Mouse (Mus musculus) adrenal gland, adult (tissue): Measurements from ENCODE around the gene Ap1g1.
"Not testable (repeated sequence)": the region's sequence is repeated elsewhere in the genome, so short reads cannot be mapped to it uniquely, and the experiment has no call there.

Experiments used
- DNase-seq, 2 experiments: peaks; one replicate each; pipeline ENCODE4 v3.0.0; 2022 to 2023; ENCODE audit warnings: low spot score in 1 of 2; ENCODE audit not compliant: inconsistent age in 2 of 2

Ap1g1 gene

DNA sequence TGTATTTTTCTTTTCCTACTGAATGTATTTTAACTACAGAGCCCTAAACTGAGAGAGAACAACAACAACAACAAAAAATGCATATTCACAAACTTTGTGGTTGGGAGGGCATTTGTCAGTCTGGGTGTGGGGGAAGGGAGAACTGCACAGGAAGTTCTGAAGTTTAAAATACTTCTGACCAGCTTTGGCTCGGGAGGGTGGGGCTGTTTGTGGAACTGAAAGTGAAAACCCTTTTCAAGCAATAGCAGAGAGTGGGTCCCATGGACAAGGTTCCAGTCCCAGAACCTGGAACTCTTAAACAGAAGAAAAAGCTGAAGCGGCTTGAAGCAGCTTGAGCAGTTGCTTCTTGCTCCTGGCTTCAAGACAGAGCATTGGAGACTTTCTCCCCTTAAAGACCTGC lies 85.0 kb downstream of the Ap1g1 start:
- DNase-seq = peak; percentile 30 to 59

DNA sequence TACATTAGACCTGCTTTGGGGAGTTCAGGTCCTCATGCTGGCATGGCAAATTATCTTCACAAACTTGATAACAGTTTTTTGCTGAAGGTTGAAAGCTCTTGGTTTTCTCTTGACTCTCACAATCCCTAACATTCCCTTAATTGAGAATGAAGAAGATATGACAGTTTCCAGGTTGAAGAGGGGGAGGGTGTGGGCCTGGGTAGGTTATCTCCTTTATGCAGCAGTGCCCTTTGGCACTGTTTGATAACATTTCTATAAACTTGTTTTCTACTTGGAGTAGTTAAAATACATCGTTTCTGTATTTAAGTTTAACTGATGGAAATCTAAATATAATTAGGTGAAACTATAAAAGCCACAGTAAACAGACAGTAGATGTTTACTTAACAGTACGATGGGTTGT lies 86.4 kb downstream of the Ap1g1 start:
- no peak for DNase-seq

DNA sequence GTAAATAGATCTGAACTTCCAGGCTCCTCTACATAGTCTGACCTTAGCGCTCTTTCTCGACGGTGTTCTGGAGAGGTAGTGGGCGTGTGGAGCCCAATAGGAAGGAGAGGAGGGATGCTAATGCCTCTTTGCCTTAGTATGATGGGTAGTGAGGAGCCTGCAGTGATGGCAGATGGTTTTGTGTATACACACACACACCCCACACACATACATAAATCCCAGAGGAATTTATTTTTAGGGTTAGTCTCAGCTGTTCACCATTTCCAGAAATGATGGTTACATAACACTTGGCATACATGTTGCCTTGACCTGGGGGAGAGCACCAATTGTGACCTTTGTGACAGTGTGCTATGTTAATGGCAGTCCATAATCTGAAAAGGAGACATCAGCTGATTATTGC lies 87.2 kb downstream of the Ap1g1 start:
- no peak for DNase-seq

DNA sequence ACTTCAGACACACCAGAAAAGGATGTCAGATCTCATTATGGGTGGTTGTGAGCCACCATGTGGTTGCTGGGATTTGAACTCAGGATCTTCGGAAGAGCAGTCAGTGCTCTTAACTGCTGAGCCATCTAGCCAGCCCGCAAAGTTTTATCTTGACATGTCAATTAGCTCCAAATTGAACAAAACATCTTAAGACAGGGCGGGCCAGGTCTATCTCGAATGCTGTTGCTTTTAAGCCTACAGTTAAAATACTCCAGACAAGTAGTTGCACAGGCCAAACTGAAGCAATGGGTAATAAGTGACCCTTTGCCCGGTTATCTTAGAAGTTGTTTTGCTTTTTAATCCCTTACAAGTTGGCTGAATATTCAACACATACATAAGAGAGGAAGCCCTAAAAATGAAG lies 88.3 kb downstream of the Ap1g1 start:
- no peak for DNase-seq

DNA sequence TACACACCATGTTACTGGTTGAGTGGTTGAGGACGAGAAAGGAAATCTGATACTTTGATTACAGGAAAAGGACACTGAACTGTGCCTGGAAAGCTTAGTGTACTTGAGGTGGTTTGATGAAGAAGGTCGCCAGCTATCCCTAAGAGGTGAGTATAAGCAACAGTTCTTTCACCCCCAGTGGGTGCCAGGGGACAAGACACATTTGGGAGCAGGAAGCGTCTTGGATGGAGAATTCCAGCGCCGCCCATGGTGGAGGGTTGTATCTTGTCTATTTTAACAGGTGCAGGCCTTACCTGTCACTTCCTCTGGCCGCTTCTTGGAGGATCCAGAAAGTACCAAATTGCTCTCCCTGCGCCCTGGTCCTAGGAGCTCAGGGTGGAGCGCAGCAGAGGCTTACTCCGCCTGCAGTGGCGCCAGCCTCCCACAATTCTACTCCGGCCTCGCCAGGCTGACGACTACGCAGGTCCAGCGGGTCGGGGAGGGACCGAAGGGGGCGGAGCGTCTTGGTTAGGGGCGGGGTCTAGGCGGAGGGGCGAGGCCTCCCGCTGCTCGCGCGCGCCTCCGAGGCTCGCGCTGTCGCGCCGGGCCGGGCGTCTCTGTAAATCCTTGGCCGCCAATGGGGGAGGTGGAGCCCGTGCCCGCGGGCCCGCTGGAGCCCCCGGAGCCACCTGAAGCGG lies 89.8 kb downstream of the Ap1g1 start, which contains the start of gene Phlpp2:
Phlpp2 (plus strand) TSS at position 540 of the 677 bp plus-strand sequence.
- peak; percentile 98 to 99 for DNase-seq

DNA sequence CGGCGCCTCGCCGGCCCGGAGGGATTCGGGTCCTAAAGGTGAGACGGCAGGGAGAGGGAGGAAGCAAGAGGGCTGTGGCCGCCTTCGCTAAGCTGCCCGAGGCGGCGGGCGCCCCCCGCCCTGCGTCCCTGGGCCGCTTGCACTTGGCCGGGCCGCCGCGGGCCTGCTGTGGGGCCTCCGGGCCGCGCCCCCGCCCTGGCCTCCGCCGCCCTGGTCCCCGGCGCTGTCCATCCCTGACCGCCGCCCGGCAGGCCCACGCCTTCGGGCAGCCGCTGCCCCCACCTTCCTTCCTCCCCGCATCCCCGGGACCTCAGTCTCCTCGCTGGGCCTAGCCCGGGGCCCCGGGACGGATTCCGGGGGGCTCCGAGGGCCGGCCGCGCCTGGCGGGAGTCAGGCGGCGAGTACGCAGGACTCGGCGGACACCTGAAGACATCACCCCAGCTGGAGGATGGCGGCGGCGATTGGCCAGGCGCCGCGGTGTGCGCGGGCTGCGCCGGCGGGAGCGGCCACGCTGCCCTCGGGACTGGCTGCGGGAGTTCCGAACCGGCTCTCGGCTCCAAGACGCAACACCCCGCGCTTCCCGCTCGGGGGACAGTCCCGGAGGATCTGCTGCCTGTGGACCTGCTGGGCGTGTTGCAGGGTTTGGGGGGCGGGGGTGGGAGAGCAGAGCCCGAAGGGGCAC lies 90.5 kb downstream of the Ap1g1 start:
- DNase-seq = peak; percentile 72 to 88

DNA sequence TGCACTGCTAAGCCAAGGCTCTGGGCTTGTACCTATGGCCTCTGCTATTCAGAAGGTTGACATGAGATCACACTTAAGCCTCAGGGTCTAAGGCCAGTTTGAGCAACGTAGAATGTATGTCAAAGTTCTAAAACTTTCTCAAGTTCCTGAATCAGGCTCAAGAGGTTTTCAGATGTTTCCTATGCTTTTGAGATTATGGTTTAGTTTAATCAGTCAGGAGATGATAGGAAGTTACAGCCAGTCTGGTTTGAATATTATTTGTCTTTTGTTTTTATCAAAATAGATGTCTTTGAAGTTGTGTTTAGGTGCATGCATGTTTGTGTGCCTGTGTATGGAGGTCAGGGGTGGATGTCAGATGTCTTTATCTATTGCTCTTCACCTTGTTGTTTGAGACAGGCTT lies 92.7 kb downstream of the Ap1g1 start:
- no peak for DNase-seq

DNA sequence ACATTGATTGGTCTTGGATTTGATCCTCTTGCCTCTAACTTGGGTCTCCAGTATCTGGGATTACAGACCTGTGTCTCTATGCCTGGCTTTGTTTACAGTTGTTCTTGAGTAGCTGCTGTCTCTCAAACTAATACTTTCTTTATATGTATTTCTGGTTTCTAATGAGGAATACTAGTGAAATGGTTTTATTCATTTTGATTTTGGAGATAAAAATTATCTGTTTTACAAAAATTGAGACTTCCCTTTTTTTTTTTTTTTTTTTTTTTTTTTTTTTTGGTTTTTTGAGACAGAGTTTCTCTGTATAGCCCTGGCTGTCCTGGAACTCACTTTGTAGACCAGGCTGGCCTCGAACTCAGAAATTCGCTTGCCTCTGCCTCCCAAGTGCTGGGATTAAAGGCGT lies 95.4 kb downstream of the Ap1g1 start:
- DNase-seq = not testable (repeated sequence)

DNA sequence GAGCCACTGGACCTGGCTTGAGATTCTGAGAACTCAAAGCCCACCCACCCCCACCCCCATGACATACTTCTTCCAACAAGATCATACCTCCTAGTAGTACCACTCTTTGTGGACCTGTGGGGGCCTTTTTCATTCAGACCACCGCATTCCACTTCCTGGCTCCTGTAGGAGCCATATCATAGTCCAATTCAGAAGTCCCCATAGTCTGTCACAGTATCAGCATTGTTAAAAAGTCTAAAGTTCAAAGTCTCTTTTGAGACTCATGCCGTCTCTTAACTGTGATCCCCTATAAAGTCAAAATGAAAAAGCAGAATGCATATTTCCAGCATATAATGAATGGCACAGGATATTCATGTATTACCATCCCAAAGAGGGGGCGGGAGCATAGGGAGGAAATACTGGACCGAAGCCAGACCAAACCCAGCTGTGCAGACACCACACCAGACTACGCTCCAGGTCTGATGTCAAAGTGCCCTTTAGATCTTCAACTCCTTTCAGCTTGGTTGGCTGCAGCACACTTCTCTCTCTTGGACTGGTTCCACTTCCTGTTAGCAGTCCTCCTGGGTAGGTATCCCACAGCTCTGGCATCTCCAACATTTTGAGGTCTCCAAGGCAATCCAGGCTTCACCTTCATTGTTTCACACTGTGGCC lies 101.8 kb downstream of the Ap1g1 start:
- no peak for DNase-seq

DNA sequence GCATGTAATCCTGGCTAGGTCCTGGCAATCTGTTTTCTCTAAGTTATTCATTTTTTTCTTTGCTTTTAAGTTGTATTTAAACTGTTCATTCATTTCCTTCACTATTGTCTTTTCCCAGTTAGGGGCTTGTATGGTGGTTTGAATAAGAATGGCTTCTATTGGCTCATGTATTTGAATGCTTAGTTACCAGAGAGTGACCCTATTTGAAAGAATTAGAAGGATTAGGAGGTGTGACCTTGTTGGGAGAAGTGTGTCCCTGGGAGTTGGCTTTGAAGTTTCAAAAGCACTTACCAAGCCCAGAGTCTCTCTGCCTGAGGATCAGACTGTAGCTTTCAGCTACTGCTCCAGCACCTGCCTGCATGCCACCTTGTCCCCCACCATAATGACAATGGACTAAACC lies 106.9 kb downstream of the Ap1g1 start:
- DNase-seq = no peak

DNA sequence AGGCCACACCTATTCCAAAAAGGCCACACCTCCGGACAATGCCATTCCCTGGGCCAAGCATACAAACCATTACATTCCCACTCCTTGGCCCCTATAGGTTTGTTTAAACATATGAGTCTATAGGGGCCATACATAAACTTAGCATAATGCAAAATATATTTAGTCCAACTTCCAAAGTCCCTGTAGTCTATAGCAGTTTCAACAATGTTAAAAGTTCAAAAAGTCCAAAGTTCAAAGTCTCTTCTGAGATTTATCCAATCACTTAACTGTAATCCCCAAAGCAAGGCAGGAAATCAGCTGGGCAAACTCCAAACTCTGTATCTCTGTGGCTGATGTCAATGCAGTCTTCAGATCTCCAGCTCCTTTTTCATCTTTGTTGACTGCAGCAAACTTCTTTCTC lies 110.9 kb downstream of the Ap1g1 start:
- no peak for DNase-seq

DNA sequence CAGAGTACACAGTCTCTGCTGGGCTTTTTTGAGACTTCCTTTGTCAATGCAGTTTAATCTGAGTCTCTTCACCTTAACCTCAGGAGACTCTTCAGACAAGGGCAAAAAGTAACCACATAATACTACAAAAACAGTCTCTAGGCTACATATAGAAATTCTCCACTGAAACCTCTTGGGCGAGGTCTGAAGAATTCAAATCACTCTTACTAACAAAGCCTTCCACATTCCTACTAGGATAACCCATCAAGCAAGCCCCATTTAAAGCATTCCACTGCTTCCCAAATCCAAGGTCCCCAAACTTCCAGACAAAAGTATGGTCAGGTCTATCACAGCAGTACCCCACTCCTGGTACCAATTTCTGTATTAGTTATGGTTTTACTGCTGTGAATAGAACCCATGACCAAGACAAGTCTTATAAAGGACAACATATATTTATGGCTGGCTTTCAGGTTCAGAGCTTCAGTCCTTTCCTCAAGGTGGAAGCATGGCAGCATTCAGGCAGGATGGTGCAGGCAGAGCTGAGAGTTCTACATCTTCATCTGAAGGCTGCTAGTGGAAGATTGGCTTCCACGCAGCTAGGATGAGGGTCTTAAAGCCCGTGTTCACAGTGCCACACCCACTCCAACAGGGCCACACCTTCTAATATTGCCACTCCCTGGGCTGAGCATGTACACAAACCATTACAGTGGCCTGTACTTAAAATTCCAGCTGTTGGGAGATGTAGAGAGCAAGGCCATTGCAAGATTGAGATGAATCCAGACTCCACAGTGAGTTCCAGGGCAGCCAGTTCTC lies 112.6 kb downstream of the Ap1g1 start:
- no peak for DNase-seq

DNA sequence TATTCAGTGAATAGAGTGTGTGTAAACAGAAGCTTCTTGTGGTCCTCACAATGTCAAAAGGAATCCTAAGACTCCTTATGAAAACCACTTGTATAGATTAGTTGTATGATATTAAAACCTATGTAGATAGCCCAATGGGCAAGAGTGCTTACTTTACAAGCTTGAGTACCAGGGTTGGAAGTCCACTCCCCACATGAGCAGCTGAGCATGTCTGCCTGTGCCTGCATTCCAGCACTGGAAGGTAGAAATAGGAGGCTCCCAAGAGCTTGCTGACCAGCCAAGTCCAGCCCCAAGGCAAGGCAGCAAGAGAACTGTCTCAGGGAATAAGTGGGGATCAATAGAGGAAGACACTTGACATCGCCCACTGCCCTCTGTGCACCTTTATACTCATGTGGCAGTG lies 116.3 kb downstream of the Ap1g1 start:
- DNase-seq = no peak

DNA sequence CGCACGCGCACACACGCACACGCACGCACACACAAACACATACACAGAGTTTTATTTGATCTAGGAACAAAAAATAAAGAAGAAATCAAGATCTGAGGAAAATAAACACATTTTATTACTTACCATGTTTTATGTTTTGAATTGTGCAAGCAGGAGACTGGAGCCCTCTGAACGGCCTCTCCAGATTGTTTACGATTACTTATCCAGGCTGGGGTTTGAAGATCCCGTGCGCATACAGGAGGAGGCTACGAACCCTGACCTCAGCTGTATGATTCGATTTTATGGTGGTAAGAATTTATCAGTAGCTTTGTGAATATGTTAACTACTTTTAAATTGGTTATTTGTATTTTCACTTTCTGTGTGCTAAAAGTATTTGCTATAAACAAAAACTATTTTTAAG lies 117.0 kb downstream of the Ap1g1 start:
- DNase-seq = no peak

DNA sequence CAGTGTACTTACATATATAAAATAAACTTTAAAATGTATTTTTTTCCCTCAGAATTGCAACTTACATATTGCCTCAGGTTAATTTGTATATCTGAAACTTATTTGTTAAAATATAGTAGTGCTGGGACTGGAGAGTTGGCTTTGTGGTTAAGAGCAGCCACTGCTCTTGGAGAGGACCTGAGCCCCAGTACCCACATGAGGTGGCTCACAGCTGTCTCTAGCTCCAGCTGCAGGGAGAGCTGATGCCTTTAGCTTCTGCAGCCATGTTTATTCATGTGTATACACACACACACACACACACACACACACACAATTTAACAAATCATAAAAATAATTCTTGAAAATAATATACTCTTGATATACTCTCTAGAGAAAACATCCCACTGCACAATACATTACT lies 124.0 kb downstream of the Ap1g1 start:
- DNase-seq = no peak

DNA sequence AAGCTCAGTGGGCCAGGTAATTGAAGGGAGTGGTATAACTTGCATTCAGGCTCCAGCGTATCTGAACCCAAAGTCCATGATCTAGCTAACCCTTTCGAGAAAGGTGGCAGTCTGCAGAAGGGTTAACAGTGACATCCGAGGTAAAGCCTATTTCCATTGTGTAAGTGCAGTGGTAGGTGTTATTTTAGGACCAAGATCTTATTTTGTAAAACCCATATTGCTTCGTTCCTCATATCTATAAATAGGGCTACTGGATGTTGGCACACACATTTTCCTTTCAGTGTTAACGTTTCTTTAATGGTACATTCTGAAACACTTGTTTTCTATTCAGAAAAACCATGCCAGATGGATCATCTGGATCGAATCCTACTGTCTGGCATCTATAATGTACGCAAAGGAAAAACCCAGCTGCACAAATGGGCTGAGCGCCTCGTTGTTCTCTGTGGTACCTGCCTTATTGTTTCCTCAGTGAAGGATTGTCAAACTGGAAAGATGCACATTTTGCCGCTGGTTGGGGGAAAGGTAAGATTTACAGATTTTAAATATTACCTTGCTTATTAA lies 125.6 kb downstream of the Ap1g1 start:
- DNase-seq = no peak

DNA sequence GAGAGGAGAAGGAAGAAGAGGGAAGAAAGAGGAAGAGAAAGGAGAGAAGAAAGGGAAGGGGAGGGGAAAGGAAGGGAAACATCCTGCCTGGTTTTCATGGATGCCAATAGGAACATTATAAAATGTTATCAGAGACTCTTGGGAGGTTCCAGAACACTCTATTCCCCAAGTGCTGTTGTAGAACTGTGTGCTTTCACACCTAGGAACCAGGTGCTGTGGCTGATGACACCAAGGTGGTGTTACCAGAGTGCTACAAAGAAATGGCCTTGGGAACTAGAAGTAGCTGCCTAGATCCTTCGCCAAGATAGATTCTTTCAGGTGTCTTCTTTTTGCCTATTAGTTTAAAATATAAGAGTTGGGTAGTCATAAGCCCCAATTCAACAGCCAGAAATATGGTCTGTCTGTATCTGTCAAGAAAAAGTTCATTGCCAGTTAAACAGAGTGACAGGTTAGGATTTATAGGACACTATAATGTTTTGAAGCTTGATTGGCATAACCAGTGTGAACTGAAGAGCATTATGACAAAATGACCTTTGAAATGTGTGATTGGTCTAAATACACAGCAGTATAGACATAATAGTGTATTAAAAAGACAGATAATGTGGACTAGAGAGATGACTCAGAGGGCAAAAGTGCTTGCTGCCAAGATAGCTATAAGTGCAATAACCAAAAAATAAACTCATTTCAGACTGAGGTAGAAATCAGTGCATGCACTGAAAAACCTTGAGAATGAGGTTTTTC lies 126.7 kb downstream of the Ap1g1 start:
- DNase-seq = no peak

DNA sequence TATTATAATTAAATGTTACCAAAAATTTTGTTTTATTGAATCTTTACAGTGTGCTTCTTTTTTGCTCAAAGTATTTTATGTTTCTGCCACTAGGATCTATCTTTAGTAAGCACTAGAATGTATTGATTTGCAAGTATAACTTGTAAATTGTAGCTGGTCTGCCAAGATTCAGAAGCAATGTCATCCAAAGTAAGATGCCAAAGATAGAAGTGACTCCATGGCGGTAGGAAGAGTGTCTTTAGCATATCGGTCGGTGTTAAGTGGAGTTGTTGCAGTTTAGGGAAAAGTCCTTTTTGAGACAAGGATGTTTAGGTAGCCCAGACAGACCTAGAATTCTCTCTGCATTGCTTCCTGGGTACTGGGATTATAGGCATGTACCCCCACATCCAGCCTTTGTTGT lies 128.6 kb downstream of the Ap1g1 start:
- DNase-seq = no peak

DNA sequence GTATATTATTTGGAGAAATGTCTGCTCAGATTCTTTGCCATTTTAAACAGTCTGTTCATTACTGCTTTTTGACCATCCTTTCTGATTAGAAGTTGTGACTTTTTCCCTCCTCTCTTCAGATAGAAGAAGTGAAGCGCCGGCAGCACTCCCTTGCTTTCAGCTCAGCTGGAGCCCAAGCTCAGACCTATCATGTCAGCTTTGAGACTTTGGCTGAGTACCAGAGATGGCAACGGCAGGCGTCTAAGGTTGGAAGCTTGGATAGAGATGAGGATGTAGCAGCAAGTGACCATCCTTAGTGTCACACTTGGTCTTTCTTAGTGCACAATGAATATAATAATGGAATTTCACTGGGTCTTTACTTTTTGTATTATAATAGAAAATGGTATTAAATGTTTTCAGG lies 129.0 kb downstream of the Ap1g1 start:
- no peak for DNase-seq
